Mouse (Mus musculus) limb, embryonic 11.5 days (tissue): ENCODE measurements at regions not wholly inside any gene's neighbourhood (a gene's known extent, or its start where the extent isn't known, plus 50 kb on each side); places are given as distances from the start of the nearest gene placed in this dataset.
A peak's percentile ranks its signal among the peaks of the same experiment; 100 is the strongest.

ENCODE experiments used
- ATAC-seq: fragments of 200-750 bp; cut with Nextera tagmentation; 2 replicates; pipeline ENCODE4 v1.8.0; 2017; ENCODE audit warnings: low read depth; ENCODE audit not compliant: insufficient number of reproducible peaks, low FRiP score, low TSS enrichment
- DNase-seq: peaks from one replicate; pipeline ENCODE4 v3.0.0-alpha.2; 2015; ENCODE audit warnings: low spot score
- H3K27ac ChIP-seq: fragments of 300-500 bp; sonication (generic); replicated peaks from 2 replicates; pipeline ENCODE4 v1.5.1; 2014; ENCODE audit warnings: low read depth, mild to moderate bottlenecking, low read length
- H3K27me3 ChIP-seq: fragments of 300-500 bp; sonication (generic); 2 replicates; pipeline ENCODE4 v1.6.1; 2014; ENCODE audit warnings: mild to moderate bottlenecking, low read length, mixed read lengths; ENCODE audit not compliant: control insufficient read depth, insufficient read depth
- H3K36me3 ChIP-seq: fragments of 300-500 bp; sonication (generic); 2 replicates; pipeline ENCODE4 v1.6.1; 2014; ENCODE audit warnings: mild to moderate bottlenecking, low read length, moderate library complexity, mixed read lengths; ENCODE audit not compliant: control insufficient read depth, insufficient read depth
- H3K4me1 ChIP-seq: fragments of 300-500 bp; sonication (generic); 2 replicates; pipeline ENCODE4 v1.6.1; 2014; ENCODE audit warnings: low read length, mixed read lengths; ENCODE audit not compliant: control insufficient read depth, insufficient read depth
- H3K4me2 ChIP-seq: fragments of 300-500 bp; sonication (generic); 2 replicates; pipeline ENCODE4 v1.6.1; 2014; ENCODE audit warnings: low read depth, mild to moderate bottlenecking, moderate library complexity; ENCODE audit not compliant: severe bottlenecking
- H3K4me3 ChIP-seq: fragments of 300-500 bp; sonication (generic); 2 replicates; pipeline ENCODE4 v1.5.1; 2014; ENCODE audit warnings: low read depth, low read length
- H3K9ac ChIP-seq: fragments of 300-500 bp; sonication (generic); 2 replicates; pipeline ENCODE4 v1.6.1; 2014; ENCODE audit warnings: mild to moderate bottlenecking, low read length
- H3K9me3 ChIP-seq: fragments of 300-500 bp; sonication (generic); 2 replicates; pipeline ENCODE4 v1.6.1; 2016; ENCODE audit warnings: low read length; ENCODE audit not compliant: control insufficient read depth
- WGBS: fragments of 180-500 bp; shearing (Covaris S2); extraction: QIAGEN DNeasy Blood & Tissue Kit; methylation state at CpG from one replicate; pipeline ENCODE4 v1.1.7; 2014; 5-methylcytosine and 5-hydroxymethylcytosine counted together

DNA sequence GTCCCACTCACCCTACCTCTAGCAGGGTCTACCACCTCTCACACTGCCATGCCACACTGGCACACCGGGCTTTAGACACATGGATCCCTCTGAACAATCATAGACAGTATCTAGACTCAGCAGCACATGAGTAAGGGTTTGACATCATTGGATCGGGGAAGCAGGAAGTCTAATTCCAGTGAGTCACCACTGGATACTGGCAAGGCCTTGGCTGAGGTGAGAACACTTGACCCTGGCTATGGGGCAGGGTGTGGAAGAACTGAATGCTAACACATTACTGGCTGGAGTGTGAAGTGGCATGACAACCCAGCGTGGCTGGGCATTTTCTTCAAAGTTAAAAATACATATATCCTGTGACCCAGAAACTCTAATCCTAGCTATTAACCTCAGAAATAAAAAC is 114.4 kb downstream of the H2afy start:
- H3K9me3 ChIP-seq = no peaks in the 10 kb centered on the region
- no peak for DNase-seq
- no peak overlapping the region for H3K27ac ChIP-seq
- H3K9ac ChIP-seq = no peak overlapping the region
- no peak overlapping the region for H3K4me2 ChIP-seq
- no peaks in the 10 kb centered on the region for H3K27me3 ChIP-seq
- WGBS = 86% methylated on average over 3 of the region's 3 CpGs
- H3K4me3 ChIP-seq = no peak overlapping the region
- no peak for ATAC-seq
- H3K4me1 ChIP-seq = peaks cover 8% of the 10 kb centered on the region; the same call in 1 of the 2 replicates
- H3K36me3 ChIP-seq = no peaks in the 10 kb centered on the region

DNA sequence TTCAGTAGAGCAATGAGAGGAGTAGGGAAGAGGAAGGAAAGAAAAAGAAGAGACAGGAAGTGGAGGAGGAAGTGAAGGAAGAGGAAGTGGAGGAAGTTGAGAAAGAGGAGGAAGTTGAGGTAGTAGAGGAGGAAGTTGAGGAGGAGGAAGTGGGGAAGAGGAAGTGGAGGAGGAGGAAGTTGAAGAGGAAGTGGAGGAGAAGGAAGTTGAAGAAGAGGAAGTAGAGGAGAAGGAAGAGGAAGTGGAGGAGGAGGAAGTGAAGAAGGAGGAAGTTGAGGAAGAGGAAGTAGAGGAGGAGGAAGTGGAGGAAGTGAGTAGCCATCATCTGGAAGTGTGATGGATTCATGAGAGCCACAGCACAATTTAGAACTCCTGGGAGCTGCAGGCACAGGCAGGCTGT is 122.2 kb downstream of the H2afy start:
- Histone ChIP-seq H3K27ac (no peak overlapping the region), H3K36me3 (no peaks in the 10 kb centered on the region), H3K4me3 (no peak overlapping the region), H3K9me3 (no peaks in the 10 kb centered on the region), H3K27me3 (no peaks in the 10 kb centered on the region), H3K4me2 (no peak overlapping the region), H3K9ac (no peak overlapping the region), H3K4me1 (peaks cover 6% of the 10 kb centered on the region; the same call in 1 of the 2 replicates)
- DNase-seq (no peak), ATAC-seq (no peak)

DNA sequence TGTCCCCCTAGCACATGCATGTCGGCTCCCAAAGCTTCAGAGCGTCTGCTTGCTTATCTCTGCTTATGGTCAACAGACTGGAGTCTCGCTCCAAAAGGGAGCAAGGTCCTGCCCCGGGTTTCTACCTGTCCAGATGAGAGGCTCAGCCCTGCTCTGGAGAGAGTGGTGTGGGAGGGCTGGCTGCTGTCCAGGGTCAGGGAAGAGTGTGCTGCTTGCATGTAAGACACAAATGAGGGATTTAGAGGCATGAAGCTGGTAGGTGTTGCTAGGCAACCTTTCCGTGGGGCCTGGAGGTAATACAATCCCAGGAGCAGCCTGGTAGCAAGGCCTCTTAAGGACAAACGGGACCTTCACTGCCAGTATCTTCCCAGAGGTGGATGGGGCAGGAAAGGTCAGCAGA is 125.7 kb downstream of the H2afy start:
- DNase-seq (peak; percentile 38), ATAC-seq (no peak)
- no peak overlapping the region for H3K27ac ChIP-seq
- H3K4me2 ChIP-seq = no peak overlapping the region
- WGBS = 44% methylated on average over 6 of the region's 6 CpGs
- H3K4me1 ChIP-seq = peaks cover 6% of the 10 kb centered on the region; the same call in 1 of the 2 replicates
- H3K4me3 ChIP-seq = no peak overlapping the region
- H3K27me3 ChIP-seq = no peaks in the 10 kb centered on the region
- H3K9me3 ChIP-seq = no peaks in the 10 kb centered on the region
- H3K36me3 ChIP-seq = no peaks in the 10 kb centered on the region
- H3K9ac ChIP-seq = no peak overlapping the region

GRCm38 (mm10) chr13:56006827-56007226 is 129.3 kb downstream of the H2afy start:
- peaks cover 6% of the 10 kb centered on the region; the same call in 1 of the 2 replicates for H3K4me1 ChIP-seq
- H3K9ac ChIP-seq = no peak overlapping the region
- WGBS = 92% methylated on average over 2 of the region's 2 CpGs
- no peaks in the 10 kb centered on the region for H3K27me3 ChIP-seq
- H3K4me2 ChIP-seq = no peak overlapping the region
- H3K4me3 ChIP-seq = no peak overlapping the region
- ATAC-seq (no peak), DNase-seq (no peak)
- no peak overlapping the region for H3K27ac ChIP-seq
- no peaks in the 10 kb centered on the region for H3K36me3 ChIP-seq
- no peaks in the 10 kb centered on the region for H3K9me3 ChIP-seq

DNA sequence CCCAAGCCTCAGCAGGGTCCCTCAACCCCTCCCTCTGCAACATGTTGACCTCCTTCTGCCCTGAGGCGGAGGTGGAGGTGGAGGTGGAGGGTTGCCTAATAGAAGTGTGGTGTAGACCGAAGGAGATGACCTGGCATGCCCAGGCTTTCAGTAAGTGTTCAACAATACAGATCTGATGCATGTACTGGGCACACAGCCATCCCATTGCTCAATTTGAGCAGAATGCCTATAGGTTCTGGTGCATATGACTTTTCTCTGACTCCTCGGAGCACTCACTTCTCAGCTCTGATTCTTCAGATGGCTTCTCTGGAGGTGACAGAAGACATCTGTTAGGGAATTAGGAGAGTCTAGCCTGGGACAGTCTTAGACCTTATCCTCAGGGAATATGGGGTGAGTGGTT is 130.4 kb downstream of the H2afy start:
- H3K4me2 ChIP-seq = no peak overlapping the region
- H3K27me3 ChIP-seq = no peaks in the 10 kb centered on the region
- DNase-seq = no peak
- no peak overlapping the region for H3K27ac ChIP-seq
- peaks cover 5% of the 10 kb centered on the region; the same call in 1 of the 2 replicates for H3K4me1 ChIP-seq
- no peak overlapping the region for H3K4me3 ChIP-seq
- H3K9me3 ChIP-seq = no peaks in the 10 kb centered on the region
- no peaks in the 10 kb centered on the region for H3K36me3 ChIP-seq
- WGBS = 73% methylated on average over 3 of the region's 3 CpGs
- no peak overlapping the region for H3K9ac ChIP-seq
- no peak for ATAC-seq

- Histone ChIP-seq H3K36me3 (no peaks in the 10 kb centered on the region), H3K27ac (no peak overlapping the region), H3K9me3 (no peaks in the 10 kb centered on the region), H3K4me2 (no peak overlapping the region), H3K27me3 (no peaks in the 10 kb centered on the region), H3K4me1 (no peaks in the 10 kb centered on the region; the same call in 1 of the 2 replicates), H3K4me3 (no peak overlapping the region), H3K9ac (no peak overlapping the region)
- peak; percentile 80; the same call in 1 of the 2 replicates for ATAC-seq
- DNase-seq = peak; percentile 76
- WGBS = 49% methylated on average over 18 of the region's 18 CpGs
Measured at GRCm38 (mm10) chr13:56003724-56004393, 132.3 kb downstream of the H2afy start.

DNA sequence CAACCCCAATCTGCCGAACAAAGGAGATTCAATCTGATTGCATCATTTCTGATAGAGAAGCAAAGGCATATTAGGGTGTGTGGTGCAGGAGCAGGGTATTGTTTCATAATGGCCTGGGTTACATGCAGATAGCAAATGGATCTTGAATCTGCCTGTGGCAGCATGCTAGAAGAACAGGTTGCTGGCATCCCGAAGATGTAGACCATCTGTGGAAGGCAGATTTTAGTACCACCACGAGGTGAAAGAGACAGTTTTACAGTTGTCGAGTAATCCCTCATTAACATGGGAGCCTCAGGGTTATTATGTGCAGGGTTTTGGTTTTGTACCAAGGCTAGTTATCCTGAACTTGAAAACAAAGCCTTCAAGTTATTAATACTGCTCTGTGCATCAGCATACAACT is 140.9 kb downstream of the H2afy start:
- H3K4me2 ChIP-seq = no peak overlapping the region
- WGBS = 64% methylated on average over 4 of the region's 4 CpGs
- H3K4me3 ChIP-seq = no peak overlapping the region
- H3K27ac ChIP-seq = no peak overlapping the region
- no peaks in the 10 kb centered on the region for H3K36me3 ChIP-seq
- H3K9me3 ChIP-seq = no peaks in the 10 kb centered on the region
- no peaks in the 10 kb centered on the region for H3K4me1 ChIP-seq
- H3K27me3 ChIP-seq = no peaks in the 10 kb centered on the region
- no peak overlapping the region for H3K9ac ChIP-seq
- DNase-seq = no peak
- ATAC-seq = no peak

GRCm38 (mm10) chr13:55994460-55994859 is 141.7 kb downstream of the H2afy start:
- no peak overlapping the region for H3K27ac ChIP-seq
- DNase-seq (no peak), ATAC-seq (no peak)
- H3K4me2 ChIP-seq = no peak overlapping the region
- H3K27me3 ChIP-seq = no peaks in the 10 kb centered on the region
- H3K36me3 ChIP-seq = no peaks in the 10 kb centered on the region
- WGBS = 84% methylated on average over 2 of the region's 2 CpGs
- H3K9me3 ChIP-seq = no peaks in the 10 kb centered on the region
- H3K4me1 ChIP-seq = no peaks in the 10 kb centered on the region
- no peak overlapping the region for H3K4me3 ChIP-seq
- no peak overlapping the region for H3K9ac ChIP-seq

- no peaks in the 10 kb centered on the region for H3K27me3 ChIP-seq
- no peaks in the 10 kb centered on the region for H3K4me1 ChIP-seq
- WGBS = 95% methylated on average over 9 of the region's 9 CpGs
- no peak overlapping the region for H3K27ac ChIP-seq
- DNase-seq (no peak), ATAC-seq (no peak)
- H3K36me3 ChIP-seq = no peaks in the 10 kb centered on the region; the same call in 1 of the 2 replicates
- H3K4me2 ChIP-seq = no peak overlapping the region
- no peak overlapping the region for H3K4me3 ChIP-seq
- H3K9ac ChIP-seq = no peak overlapping the region
- no peaks in the 10 kb centered on the region for H3K9me3 ChIP-seq
Measured at GRCm38 (mm10) chr13:55992699-55993098, 143.5 kb downstream of the H2afy start.
